Mouse (Mus musculus): ENCODE measurements around the gene Tet3.

Gene Tet3

GRCm38 (mm10) chr6:83459034-83459644 lies at the start of gene Tet3:
Gene Tet3, minus strand, starts transcription at chr6:83459084.
- DNase-seq = no peak

- DNase-seq = no peak
Measured at GRCm38 (mm10) chr6:83507168-83507546, 48.3 kb upstream of the Tet3 start.

- DNase-seq = peak; percentile 97 to 99
Measured at GRCm38 (mm10) chr6:83506258-83507167, 47.6 kb upstream of the Tet3 start, which contains the start of gene Dguok. Gene Dguok, minus strand, starts transcription at chr6:83506969.

- DNase-seq = no peak
Measured at GRCm38 (mm10) chr6:83505554-83505953, 46.7 kb upstream of the Tet3 start.

- DNase-seq = no peak
Measured at GRCm38 (mm10) chr6:83503361-83503760, 44.5 kb upstream of the Tet3 start.

GRCm38 (mm10) chr6:83502656-83503055 lies 43.8 kb upstream of the Tet3 start:
- no peak for DNase-seq

GRCm38 (mm10) chr6:83501524-83502310 lies 42.8 kb upstream of the Tet3 start:
- DNase-seq = peak in 1 of 2 experiments; percentile 40

GRCm38 (mm10) chr6:83500462-83500861 lies 41.6 kb upstream of the Tet3 start:
- DNase-seq = peak in 1 of 2 experiments; percentile 27

- DNase-seq = peak in 1 of 2 experiments; percentile 9
Measured at GRCm38 (mm10) chr6:83499078-83499477, 40.2 kb upstream of the Tet3 start.

- DNase-seq = peak; percentile 66 to 84
Measured at GRCm38 (mm10) chr6:83496753-83497710, 38.1 kb upstream of the Tet3 start.

- no peak for DNase-seq
Measured at GRCm38 (mm10) chr6:83496009-83496752, 37.3 kb upstream of the Tet3 start.

GRCm38 (mm10) chr6:83490622-83491021 lies 31.7 kb upstream of the Tet3 start:
- no peak for DNase-seq

- no peak for DNase-seq
Measured at GRCm38 (mm10) chr6:83488200-83488599, 29.3 kb upstream of the Tet3 start.

GRCm38 (mm10) chr6:83487298-83487697 lies 28.4 kb upstream of the Tet3 start:
- no peak for DNase-seq

GRCm38 (mm10) chr6:83485854-83486253 lies 27.0 kb upstream of the Tet3 start:
- DNase-seq = no peak

GRCm38 (mm10) chr6:83483776-83484175 lies 24.9 kb upstream of the Tet3 start:
- peak in 1 of 2 experiments; percentile 31 for DNase-seq

- DNase-seq = peak; percentile 27 to 74
Measured at GRCm38 (mm10) chr6:83482418-83483085, 23.7 kb upstream of the Tet3 start.

GRCm38 (mm10) chr6:83480019-83480655 lies 21.3 kb upstream of the Tet3 start:
- DNase-seq = peak in 1 of 2 experiments; percentile 8

GRCm38 (mm10) chr6:83479193-83479592 lies 20.3 kb upstream of the Tet3 start:
- DNase-seq = no peak

- no peak for DNase-seq
Measured at GRCm38 (mm10) chr6:83478628-83479027, 19.7 kb upstream of the Tet3 start.
